14 mouse cellular contexts compared by ENCODE assay signal in the genomic region with DNA sequence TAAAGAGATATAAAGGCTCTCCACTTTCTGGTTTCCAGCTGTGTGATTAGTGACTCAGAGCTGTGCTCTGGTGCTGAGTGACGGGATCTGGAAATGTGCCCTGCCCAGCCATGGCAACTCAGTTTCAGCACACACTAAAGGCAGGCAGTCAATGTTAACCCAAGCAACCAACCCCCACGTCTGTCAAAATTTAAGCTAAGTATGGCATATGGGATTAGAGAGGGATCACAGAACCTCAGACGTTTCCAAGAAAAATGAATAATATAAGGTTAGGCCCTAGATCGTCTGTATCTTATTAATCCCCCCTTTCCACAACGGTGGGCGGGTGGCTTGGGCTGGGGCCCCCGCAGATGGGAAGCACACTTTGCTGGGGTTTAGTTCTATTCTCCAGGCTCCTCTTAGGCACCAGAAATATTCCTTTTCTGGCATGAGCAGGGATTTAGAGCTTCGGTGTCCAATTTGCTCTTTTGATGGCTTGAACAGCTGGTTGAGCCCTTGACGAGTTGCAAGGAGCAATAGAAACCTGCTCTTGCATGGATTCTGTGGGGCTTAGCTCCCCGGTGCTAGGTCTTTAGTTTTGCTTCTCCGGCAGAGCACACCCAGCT.
DNase-seq lines count a peak whose midpoint lies in the region; ATAC-seq and TF ChIP-seq lines count a peak whose summit lies in the region.
"Had no signal": no experiment of that assay in that cellular context is flagged by ENCODE, and none has a peak within 500 bp of the region (broad histone marks: within the 10 kb centered on the region; RNA-seq: fewer than 3 reads in every experiment).

No protein-coding gene starts in this region.

- TF ChIP-seq CTCF in liver, postnatal 0 days (IDR thresholded peaks at IDR 0.05; ENCODE audit: low read depth), result no peak

- no peaks in the 10 kb centered on the region for H3K9me3 ChIP-seq in liver, postnatal 0 days (ENCODE audit: low read length)
- H3K9me3 ChIP-seq in stomach, embryonic 16.5 days (replicated peaks; ENCODE audit: control insufficient read depth, low read length), result no peaks in the 10 kb centered on the region
- H3K9me3 ChIP-seq: forebrain, embryonic 12.5 days; megakaryocyte, embryonic 14.5 days; neural tube, embryonic 13.5 days had no signal

- H3K4me3 ChIP-seq in liver, postnatal 0 days (ENCODE audit: low read depth, low read length), result no peak overlapping the region
- H3K4me3 ChIP-seq in stomach, embryonic 16.5 days (replicated peaks; ENCODE audit: low read length), result no peak overlapping the region
- H3K4me3 ChIP-seq: forebrain, embryonic 12.5 days; megakaryocyte, embryonic 14.5 days; neural tube, embryonic 13.5 days had no signal

- no peaks in the 10 kb centered on the region for H3K27me3 ChIP-seq in liver, postnatal 0 days (ENCODE audit: insufficient read depth, low read length)
- no peaks in the 10 kb centered on the region for H3K27me3 ChIP-seq in stomach, embryonic 16.5 days (ENCODE audit: control insufficient read depth, insufficient read depth, low read length)
- H3K27me3 ChIP-seq: forebrain, embryonic 12.5 days; neural tube, embryonic 13.5 days had no signal

- no peak for ATAC-seq in liver, postnatal 0 days
- ATAC-seq in stomach, embryonic 16.5 days (ENCODE audit: insufficient read depth, low FRiP score), result peak; percentile 67; the same call in 1 of the 2 replicates
- ATAC-seq: intestine, postnatal 0 days had no signal

- H3K4me1 ChIP-seq in liver, postnatal 0 days (ENCODE audit: insufficient read depth), result no peaks in the 10 kb centered on the region
- peaks cover 11% of the 10 kb centered on the region; the same call in 1 of the 2 replicates for H3K4me1 ChIP-seq in stomach, embryonic 16.5 days (ENCODE audit: control insufficient read depth, insufficient read depth, low read length)
- H3K4me1 ChIP-seq: neural tube, embryonic 13.5 days had no signal

- H3K27ac ChIP-seq in liver, postnatal 0 days (ENCODE audit: low read depth), result no peak overlapping the region
- 0 out of 2 replicates have a peak overlapping the region, but pooled peaks have one; percentile 2 for H3K27ac ChIP-seq in stomach, embryonic 16.5 days (ENCODE audit: low read length)
- H3K27ac ChIP-seq: forebrain, embryonic 12.5 days; neural tube, embryonic 13.5 days had no signal

- no peak overlapping the region for H3K9ac ChIP-seq in liver, postnatal 0 days (replicated peaks)
- H3K9ac ChIP-seq in stomach, embryonic 16.5 days (ENCODE audit: low read length), result no peak overlapping the region
- H3K9ac ChIP-seq: forebrain, embryonic 12.5 days; neural tube, embryonic 13.5 days had no signal

- TF ChIP-seq EP300 in liver, postnatal 0 days (IDR thresholded peaks at IDR 0.05; ENCODE audit: low read depth), result no peak

- WGBS in liver, postnatal 0 days (ENCODE audit: insufficient replicate concordance), result 75% methylated on average over 11 of the region's 11 CpGs
- 53% methylated on average over 11 of the region's 11 CpGs for WGBS in stomach, embryonic 16.5 days

- no peak overlapping the region for H3K4me2 ChIP-seq in liver, postnatal 0 days (ENCODE audit: low read depth, low read length)
- H3K4me2 ChIP-seq in stomach, embryonic 16.5 days (ENCODE audit: low read depth, low read length), result no peak overlapping the region
- H3K4me2 ChIP-seq: forebrain, embryonic 12.5 days; neural tube, embryonic 13.5 days had no signal

- DNase-seq in adrenal gland, postnatal 25 days, result peak; percentile 45
- no peak for DNase-seq in adrenal gland, adult 18-20 months (ENCODE audit: low spot score in 2 of 2)
- peak; percentile 6 for DNase-seq in liver
- DNase-seq in liver, postnatal 0 days, result no peak
- peak; percentile 41 for DNase-seq in forelimb bud, embryonic 11.5 days (ENCODE audit: low read depth, low spot score)
- DNase-seq in ovary, postnatal 14 days (ENCODE audit: low spot score), result no peak
- DNase-seq in right cerebral cortex, postnatal 10 days (ENCODE audit: low spot score in 2 of 2), result no peak
- DNase-seq: B cell, adult 2 months; right cerebral cortex, postnatal 4 days had no signal

- no peaks in the 10 kb centered on the region for H3K36me3 ChIP-seq in liver, postnatal 0 days (replicated peaks; ENCODE audit: insufficient read depth, low read length)
- H3K36me3 ChIP-seq in stomach, embryonic 16.5 days (ENCODE audit: control insufficient read depth, insufficient read depth, low read length), result no peaks in the 10 kb centered on the region
- H3K36me3 ChIP-seq: forebrain, embryonic 12.5 days; neural tube, embryonic 13.5 days had no signal

Comparison
In these comparisons a context has a peak if more than half of its experiments do, and no peak if none do; other contexts are left out.
1. DNase-seq: peak in adrenal gland, postnatal 25 days (single experiment), liver (single experiment) and forelimb bud, embryonic 11.5 days (single experiment); none in adrenal gland, adult 18-20 months (0 of 2), liver, postnatal 0 days (single experiment), ovary, postnatal 14 days (single experiment) and right cerebral cortex, postnatal 10 days (0 of 2).